Mouse (Mus musculus) adrenal gland, adult 18-20 months (tissue): ENCODE results near the gene Ccna1. TPM values are rescaled to one million over a fixed set of nuclear protein-coding genes. Genes with fewer than 3 reads are reported as not detected.

Experiments used
- DNase-seq, 2 experiments: peaks; one replicate each; pipeline ENCODE4 v3.0.0; 2021 to 2022; ENCODE audit warnings: low spot score in 2 of 2
- long read RNA-seq, 2 experiments: library from polyadenylated mRNA; stranded (forward); transcript quantifications; one replicate each; pipeline ENCODE4 v2.0.0; 2021
- total RNA-seq, 2 experiments: library from RNA; stranded (reverse); gene quantifications; 1 replicate in 1 of 2; 2 replicates in 1 of 2; pipeline ENCODE4 v1.2.3; 2021

The Ccna1 gene
- total RNA-seq = not detected
- long read RNA-seq, experiment 1 = 0 reads
- long read RNA-seq, experiment 2 = 0 reads

DNA sequence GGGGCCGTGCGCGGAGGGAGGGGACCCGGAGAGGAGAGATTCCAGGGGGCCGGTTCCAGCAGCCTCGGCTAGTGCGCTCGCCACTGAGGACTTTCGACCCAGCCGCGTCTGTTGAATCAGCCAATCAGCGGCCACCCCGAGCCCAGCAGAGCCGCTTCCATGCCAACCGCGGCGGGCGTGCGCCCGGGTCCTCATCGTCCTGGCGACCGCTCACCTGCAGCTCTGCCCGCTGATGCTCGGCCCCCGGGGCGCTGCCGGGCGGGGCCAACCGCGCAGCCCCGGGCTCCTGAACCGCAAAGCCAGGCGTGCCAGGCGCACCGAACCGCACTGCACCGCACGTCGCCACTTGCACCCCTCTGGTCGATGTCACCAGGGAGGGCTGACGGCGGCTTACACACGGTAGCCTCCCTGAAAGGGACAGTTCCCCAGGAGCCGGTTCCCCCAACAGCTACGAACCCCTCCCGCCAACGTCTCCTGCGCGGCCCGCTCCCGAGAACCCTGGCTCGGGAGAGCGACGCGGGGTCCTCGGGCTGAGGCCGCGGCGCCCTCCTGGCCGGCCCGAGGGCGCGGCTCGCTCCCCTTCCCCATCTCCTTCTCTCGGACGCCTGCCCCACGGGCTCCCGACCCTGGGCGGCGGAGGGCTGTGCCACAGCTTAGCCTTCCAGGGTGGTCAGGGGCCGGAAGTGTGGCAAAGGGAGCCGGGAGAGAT is at the start of gene Ccna1:
Ccna1 (minus strand) TSS at position 464 of the 709 bp plus-strand sequence.
- peak; percentile 10 to 30 for DNase-seq

DNA sequence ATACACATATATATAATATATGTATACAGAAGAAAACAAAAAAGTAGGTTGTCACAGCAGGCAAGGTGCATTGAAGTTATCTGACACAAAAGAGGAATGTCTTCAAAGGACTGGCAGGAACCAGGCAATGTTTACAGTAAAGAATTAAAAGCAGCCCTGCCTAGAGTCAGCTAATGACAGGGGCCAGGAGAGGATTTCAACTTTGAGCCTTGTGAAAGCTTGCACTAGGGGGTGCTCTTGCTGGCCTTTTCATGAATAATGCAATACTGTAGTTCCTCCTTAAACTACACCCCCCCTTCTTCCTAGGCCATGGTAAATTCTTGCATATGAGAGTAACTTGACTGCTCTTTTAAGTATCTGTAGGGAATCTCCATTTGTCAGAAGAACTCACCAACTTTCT is 45.8 kb upstream of the Ccna1 start:
- no peak for DNase-seq

DNA sequence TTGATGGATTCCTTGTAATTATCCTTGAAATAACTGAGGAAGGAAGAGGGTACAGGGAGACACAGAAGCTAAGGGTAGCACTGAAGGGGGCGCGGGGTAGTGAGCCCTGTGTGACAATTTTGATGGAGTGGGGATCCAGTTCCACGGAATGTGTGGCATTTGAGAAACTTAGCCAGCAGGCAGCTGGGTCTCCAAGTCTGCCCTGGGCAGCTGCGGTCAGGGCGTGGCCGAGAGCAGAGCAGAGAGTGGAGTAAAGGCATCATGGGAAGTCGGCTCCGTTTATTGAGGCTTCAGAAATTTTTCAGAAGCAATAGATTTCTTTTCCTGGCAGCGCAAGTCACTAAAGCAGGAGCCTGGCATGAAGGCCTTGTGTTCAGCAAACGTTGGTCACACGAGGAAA is 43.7 kb upstream of the Ccna1 start:
- DNase-seq = no peak

DNA sequence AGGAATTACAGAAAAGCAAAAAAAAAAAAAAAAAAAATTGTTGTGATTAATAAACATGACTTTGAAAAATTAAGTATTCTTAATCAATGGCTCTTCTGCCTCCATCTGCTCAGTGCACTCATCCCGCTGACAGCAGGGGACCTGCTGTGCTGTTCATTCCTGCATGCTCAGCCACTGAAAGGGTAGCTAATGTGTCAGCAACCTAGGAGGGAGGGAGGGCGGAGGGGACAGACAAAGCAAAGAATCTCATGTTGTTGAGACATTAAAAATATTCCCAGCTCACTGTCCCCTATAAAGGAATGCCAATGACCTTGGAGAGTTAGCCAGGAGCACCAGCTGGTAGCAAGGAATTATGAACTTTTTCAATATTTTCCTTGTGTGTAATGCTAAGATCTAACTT is 42.7 kb upstream of the Ccna1 start:
- DNase-seq = no peak

DNA sequence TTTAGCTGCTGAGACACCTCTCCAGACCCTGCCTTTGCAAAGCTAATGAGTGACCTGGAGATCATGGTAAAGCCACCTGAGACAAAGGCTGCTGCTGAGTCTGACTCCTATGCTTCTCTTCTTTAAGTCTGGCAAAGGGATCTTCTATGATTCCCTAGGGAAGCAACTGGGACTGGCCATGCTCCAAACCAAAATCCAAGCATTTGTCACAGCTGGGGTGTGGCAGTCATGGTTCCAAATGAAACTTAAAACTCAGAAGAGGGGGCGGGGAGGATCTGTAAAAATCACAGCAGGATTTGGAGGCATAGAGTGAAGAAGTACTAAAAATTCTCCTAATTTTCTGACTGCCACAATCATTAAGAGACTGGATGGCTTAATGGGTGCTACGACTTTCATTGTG is 41.9 kb upstream of the Ccna1 start:
- no peak for DNase-seq

DNA sequence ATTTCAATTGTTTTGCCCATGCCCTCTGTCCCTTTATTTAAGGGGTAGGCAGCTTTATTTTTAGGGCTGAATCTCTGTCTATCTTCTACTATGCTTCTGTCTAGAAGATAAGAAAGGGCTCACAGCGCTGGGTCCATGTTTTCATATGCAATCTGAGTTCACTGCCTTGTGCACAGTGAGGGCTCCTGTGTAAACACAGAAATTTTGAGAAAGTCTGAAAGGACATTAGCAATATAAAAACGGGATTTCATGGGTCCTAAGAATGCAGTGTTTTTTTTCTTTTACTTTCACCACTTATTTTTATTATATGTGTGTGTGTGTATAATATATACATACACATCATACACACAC is 41.3 kb upstream of the Ccna1 start:
- no peak for DNase-seq

DNA sequence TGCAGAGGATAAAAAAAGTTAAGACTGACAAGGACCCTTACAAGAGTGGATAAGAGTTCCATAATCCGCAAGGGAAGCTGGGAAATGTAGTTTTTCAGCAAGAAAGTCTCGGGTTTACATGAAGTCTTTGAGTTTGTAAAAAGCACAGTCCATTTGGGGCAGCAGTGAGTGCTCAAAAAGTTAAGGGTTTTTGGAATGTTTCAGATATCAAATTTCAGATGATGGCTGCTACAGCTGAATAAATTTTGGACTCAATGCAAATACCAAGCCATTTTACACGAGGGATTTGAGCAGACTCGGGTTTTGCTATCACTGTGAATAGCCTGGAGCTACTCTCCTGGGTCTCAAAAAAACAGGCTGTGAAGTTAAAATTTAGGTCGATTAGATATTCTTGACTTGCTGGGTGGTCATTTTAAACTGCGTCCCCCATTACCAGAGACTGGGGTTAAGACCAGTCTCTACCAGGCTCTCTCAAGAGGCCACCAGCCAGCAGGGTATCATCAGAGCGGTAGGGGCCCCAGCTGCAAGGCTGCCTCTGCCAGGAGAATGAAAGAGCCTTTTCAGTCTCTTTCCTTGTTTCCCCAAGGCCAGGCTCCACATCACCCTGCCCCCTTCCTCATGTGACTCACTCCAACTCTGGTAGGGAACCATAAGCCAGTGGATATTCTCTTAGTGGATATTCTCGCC is 40.8 kb upstream of the Ccna1 start:
- no peak for DNase-seq

DNA sequence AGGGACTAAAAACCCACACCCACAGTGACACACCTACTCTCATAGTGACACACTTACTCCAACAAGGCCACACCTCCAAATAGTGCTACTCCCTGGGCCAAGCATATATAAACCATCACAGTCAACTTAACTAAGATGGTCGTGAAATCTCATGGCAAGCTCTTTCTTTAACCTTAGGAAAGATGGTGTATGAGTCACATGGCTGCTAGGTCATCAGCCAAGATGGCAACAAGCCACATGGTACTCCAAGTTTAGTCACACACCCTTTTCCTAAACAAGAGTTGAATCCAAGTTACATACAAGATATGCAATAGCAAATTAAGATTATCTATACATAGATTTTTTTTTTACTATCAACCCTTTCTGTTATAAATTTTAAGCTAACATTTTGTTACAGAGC is 37.9 kb upstream of the Ccna1 start:
- DNase-seq = no peak

DNA sequence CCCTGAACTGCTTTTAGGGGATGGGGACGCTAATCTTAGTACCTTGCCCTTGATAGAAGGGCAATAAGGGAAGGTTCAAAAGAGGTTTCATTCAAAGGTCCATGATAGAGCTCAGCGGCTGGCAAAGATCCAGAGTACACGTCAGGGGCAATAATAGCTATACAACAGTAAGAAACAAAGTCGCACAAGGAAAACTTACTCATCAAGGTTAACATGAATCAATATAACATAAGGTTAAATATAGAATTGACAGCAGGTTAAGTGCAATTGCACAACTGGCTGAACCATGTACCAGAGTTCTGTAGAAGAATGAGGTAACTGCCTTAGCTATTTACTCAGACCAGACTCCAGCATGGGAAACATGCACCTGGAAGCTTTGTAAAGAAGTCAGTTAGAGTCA is 34.0 kb upstream of the Ccna1 start:
- no peak for DNase-seq

DNA sequence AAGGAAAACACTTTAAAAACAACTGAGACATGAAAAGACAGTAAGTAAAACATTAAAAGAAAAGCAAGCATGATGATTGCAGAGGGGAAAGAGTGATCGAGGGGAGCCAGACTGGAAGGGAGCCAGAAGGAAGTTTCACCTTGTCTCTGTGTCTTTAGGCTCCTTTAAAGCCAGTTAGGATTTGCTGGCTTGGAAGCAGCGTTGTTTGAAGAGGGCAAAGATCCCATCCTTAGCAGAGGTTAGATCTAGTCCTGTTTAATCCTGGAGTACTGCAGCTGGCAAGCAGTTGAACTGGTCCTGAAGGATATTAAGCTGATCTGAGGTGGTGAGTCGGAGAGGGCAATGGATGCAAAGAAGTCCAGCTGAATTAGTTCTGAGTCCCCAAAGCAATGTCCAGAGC is 33.5 kb upstream of the Ccna1 start:
- no peak for DNase-seq

DNA sequence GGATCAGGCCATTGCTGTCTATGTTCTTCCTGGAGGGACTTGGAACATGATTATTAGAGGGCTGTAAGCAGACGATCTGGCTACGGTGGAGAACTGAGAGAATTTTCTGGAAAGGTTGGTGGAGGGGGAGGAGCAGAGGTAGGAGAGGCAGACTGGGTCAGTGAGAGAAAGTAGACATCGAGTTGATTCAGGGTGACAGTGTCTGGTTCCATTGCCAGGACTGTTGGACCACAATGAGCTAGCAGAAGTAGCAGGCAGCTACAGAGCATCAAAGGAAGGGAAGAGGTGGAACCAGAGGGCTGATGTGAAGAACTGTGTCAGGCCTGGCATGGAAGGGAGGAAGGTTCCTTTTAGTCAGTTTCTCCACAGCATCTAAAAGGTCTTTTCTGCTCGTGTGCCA is 33.1 kb upstream of the Ccna1 start:
- no peak for DNase-seq

DNA sequence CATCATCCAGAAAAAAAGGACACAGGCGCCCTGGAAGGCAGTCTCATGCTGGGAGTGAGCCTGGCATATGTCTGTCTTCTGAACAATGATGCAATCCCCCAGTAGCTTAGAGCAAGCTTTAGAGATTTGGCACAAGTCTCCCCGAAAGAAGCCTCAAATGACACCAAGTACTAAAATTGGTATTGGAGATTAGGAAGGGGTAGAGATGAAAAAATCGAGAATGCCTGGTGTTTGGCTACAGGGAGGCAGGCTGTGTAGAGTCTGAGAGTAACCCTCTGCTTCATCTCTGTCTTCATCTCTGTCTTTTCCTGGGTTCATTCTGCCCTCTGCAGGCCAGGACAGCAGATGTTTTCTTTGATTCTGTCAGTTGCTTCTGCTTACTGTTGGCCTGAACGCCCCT is 32.1 kb upstream of the Ccna1 start:
- DNase-seq = no peak

DNA sequence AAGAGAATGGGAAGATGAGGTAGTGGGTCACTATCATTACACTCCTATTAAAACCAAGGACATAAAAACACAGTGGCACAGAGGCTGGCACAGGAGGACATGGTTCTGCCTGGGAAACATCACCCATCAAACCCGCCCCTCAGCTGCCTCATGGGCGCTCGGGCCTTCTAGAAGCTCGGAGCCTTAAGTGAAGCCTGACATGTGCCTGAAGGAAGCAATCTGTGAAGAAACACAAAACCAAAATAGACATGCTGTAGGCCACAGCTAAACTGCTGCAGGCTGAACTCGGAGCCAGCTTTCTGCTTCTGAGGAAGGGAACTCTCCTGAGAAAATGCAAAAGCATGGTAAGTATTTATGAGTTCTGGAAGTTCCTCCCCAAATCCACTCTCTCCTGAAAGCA is 31.6 kb upstream of the Ccna1 start:
- DNase-seq = no peak

DNA sequence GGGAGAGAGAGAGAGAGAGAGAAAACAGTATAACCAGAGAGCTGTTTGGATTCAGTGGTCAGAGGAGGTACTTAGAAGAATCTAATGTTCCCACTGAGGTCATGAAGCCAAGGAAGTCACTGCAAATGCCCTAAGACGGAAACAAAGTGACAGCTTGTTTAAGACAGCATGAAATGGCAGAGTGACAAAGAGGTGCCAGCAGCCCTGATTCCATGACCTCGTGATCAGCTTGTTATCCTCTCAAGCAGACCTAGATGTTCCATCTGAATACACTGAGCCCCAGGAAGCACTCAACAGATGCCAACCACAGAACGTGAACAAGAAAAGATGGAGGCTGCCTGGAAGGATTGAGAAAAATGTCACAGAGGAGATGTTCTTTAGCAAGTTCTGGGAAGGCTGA is 30.4 kb upstream of the Ccna1 start:
- no peak for DNase-seq

DNA sequence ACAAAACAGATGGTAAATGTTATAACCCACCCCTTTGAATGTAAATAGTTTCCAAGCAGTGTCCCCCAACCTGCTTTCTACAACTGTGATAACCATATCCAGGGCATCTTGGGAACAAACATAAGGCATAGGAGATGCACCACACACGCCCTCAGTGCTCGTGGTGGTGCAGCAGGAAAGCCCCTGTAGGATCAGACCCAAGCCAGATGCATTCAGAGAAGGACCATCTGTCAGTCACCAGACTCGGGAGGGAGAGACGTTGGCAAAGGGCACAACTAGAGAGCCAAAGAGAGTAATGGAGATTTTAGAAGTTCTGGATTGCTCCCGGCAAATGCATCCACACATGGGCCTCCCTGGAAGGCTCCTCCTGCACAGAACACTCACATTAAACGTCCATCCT is 29.5 kb upstream of the Ccna1 start:
- DNase-seq = no peak

DNA sequence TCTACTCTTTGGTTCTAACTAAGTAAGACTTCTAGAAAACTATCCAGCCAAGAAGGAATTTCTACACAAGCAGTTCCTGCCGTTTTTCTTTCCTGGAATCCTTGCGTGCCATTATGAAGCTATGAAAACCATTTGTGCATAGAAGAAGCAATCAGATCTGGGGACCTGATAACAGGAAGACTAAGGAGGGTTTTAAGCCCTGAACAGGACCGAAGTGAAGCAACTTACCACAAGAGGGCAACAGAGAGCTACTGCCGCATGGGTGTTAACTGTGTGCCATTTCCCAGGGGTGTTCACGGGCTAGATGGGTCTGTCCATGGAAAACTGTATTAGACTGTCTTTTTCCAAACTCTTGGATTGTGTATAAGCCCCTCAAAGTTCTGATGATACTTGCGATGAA is 24.8 kb upstream of the Ccna1 start:
- peak; percentile 65 to 71 for DNase-seq

DNA sequence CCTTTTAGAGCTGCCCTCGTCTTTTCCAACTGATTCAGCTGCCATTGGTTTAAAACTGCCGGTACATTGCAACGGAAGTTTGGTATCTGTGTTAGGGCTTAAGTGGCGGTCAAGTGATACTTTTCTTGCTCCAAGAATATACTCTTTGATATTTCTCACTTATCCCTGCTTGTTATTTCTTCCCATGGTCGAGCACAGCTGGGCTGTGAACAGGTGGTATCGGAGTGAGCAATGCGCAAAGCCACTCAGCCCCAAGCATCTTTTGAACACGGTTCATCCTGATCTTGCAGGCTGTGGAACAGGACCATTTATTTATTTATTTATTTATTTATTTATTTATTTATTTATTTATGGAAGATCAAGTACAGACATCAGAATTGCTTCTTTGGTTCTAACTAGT is 24.3 kb upstream of the Ccna1 start:
- DNase-seq = no peak

DNA sequence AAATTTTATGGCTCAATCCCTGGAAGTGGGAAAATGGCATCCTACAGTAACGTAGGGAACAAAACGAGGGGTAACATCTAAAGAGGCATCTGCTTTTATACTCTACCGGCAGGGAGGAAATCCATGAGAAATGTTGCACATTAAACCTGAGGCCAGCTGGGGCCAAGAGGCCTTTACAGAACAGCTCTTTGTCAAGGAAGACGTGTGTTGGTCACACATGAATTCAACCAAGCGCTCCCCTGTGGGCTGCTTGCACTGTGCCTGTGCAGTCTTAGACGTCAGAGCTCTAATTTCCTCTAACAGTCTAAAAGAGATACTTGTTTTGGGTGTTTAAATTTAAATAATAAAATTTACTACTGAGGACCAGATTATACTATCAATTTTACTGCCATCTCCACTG is 22.9 kb upstream of the Ccna1 start:
- no peak for DNase-seq

DNA sequence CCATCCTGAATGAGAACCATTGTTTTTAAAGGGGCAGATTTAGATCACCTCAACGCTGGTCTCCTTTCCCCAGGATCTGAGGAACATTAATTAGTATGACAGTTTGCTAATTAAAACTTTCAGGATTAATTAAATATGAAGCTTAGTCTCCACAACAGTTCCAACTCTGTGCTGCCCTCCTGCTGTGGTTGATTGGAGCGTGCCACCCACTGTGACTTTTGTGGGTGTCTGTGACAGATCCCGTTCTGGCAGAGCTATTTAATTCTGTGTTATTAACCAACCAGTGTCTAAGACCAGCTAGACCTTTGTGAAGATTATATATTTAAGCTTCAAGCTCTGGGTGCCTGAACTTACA is 20.0 kb upstream of the Ccna1 start:
- DNase-seq = no peak

DNA sequence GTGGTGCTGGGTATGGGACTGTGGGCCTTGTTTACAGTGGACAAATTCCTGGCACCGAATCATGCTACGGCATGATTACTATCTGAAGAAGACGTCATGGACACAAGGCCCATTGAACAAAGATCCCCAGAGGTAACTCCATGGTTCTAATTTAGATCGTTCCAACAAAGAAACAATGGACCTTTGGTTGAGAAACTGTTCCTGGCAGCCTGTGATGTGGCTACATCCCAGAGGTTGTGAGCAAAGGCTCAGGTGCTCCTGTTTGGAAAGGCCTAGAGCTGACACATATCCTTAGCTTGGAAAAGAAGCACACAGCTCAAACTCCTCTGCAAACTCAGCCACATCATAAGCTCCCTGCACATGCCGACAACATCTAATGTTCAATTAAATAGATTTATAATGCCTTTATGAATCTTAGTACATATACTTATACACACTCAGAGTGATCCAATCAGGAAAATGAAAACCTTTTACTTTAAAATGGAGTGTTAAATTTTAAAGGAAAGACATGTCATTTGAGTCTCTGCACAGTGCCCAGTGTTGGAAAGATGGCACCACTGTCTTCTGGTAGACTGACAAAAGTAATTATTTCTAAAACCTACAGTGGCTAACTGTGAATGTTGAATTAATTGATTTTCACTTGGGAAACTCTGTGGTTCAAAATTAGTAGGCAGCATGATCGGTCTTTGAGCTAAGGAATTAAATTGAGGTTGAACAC is 19.4 kb upstream of the Ccna1 start:
- DNase-seq = no peak

DNA sequence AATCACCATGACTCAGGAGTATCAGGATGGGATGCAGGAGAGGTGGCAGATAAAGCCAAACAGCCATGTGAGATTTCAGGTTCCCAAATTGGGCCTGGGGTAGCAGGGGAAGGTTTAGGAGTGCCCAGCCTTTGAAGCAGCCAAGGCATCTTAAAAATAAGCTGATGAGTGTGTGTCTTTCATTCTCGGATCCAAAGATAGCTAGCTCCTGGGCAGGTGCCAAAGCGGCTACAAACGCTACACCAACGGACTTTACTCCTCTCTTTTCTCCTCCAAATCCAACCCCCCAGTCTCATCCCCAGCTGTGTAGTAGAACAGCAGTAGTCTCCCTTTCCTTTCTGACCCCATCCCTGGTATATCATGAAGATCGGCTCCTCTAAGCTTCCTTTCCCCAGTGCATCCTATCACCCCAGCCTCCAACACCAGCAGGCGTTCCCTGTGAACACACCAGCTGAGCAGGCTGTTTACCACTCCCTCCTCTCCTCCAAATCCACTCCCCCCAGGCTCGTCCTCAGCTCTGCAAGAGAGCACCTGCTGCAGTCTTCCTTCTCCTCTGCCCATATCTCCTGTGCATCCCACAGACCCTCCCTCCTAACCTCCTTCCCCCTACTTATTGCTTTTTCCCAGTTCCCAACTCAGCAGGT is 12.6 kb upstream of the Ccna1 start:
- no peak for DNase-seq

DNA sequence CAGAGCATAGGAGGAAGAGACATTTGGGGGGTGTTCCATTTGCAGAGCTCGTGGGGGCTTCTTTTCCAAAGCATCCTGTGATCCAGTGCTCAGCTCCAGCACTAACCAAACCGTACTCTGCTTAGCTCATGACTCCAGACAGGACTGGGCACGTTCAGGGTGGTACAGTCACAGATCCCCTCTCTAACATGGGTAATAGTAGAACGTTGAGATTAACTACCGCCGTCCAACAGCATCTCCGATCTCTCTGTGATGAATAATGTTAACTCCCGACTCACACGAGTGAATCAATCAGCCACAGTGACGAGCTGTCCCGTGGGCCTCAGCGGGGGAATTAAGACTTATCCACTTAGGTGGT is 11.3 kb upstream of the Ccna1 start:
- no peak for DNase-seq
